Mouse (Mus musculus) R1 (cell line): Measurements from ENCODE around the gene Tmem178.
A peak's percentile ranks its signal among the peaks of the same experiment; 100 is the strongest.

ENCODE experiments used
- DNase-seq: peaks from one replicate; pipeline ENCODE4 v3.0.0-alpha.2; 2018; ENCODE audit warnings: low read depth, low spot score

Gene Tmem178

DNA sequence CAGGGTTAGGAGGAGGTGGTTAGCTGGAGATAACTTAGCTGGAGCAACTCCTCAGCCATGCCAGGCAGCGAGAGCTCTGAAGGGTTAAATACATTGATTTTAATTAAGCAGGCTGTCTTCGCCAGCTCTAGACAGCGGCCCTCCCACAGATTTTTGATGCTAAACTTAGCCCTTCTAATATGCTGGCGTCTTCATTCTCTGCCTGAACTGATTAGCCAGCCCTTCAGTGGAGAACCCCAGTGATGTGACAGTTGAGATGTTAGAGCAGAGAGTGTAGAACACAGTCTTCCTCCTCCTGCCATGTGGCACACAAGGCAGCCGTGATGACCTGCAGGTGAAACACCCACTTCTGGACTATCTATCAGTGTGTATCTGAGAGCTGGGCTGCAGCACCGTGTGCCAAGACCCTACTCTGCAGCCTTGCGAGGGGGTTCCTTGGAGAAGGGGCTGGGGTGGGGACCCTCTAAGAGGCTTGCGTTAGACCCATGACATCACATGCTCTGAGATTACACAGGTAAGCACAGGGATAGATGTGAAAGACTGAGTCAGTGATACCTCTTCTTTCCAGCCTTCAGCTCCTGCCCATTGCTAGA lies 47.2 kb downstream of the Tmem178 start:
- DNase-seq, result no peak

DNA sequence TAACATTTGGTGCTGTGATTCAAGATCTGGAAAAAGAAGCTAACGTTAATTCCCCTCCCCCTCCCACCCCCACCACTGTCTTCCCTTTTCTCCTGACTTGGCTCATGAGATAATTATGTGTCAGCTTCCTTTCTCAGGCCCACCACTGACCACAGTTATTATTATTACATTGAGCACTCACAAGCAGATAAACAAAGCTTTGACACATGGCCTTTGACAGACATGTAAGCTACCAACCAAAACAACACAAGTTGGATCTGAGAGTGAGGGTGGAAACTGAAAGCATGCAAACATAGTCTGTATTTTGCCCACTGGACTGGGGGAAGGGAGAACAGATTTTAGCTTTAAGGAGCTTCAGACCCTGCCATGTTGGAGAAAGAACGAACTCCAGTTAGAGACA lies 52.8 kb downstream of the Tmem178 start:
- DNase-seq, result no peak

DNA sequence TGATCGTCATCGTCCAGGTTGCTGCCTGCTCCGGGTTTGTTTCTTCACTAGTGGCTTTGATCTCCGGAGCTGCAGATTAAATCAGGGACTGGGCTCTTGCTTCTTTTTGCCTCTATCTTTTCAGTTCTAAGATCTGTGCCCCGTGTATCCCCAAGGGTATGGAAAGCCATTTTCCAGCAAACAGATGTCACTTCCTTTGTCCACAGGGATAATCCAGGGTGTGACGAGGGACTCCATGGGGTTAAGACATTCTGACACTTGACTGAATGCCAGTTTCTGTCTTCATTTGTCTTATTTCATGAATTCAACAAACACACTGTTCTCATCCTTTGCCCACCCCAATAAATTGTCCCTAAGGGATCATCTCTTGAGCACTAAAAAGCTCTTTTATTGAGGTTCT lies 54.5 kb downstream of the Tmem178 start:
- DNase-seq, result no peak

DNA sequence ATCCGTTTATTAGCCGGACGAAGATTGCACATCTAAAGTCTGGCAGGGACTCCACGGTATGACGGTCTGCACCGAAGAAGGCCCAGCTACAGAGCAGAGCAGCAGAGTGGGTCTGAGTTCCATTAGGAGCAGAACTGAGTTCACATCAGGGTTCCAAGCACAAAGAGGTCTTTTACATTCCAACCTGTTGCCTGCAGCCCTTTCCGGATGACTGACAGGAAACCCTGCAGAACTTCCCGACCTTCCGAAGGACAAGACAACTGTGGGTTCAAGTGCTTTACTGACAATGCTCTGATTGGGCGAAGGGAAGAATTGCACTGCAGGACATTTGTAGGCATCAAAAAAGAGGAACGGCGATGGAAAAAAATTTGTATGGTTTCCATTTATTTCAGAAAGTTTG lies 56.6 kb downstream of the Tmem178 start:
- DNase-seq, result peak; percentile 63

DNA sequence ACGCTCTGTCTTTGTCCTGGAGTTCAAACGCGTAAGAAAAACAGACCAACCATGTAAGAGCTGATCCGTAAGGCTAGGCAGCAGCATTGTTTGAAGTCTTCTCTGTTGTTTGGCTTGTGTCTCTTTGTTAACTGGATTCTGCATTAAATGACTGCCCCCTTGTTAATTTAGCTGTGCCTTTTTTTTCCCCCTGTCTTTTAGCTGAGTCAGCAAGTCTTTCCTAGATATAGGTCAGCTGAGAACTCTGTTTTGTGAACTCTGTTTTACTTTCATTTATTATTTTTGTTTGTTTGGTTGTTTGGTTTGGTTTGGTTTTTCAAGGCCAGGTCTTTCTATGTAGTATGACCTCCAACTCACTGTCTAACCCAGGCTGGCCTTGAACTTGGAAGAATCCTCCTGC lies 57.2 kb downstream of the Tmem178 start:
- no peak for DNase-seq

DNA sequence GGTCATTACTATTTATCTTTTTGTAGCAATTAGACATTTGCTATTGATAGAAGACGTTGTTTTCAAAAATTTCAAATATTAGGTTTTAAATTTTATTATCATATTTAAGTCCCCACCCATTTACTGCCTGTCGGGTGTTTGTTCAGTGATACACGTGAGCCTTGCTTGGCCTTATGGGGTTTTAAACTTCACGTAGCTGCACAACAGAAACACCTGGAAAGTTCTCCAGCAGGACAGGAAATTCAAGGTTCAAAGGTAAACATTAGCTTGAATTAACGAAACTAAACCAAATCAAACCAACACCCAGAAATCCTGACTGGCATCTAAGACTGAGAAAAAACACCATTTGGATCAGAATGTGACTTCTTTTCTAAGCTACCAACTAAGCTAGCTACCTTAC lies 57.7 kb downstream of the Tmem178 start:
- no peak for DNase-seq

DNA sequence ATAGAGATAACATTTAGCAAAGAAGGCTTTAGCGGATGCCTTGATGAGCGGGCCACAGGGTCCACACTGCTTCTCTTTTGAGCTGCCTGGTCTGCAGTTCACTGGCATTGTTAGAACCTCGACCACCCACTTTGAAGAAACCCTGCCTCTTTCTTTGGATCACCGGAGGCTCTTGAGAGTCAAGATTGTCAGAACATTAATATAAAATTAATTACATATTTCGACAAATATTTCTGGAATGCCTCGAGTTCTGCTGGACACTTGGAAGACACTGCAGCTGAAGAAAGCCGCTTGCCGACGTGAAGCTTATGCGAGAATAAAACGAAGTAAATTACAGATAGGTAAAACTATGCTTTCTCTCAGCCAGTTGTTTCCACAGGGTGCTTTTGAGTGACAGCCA lies 60.0 kb downstream of the Tmem178 start:
- DNase-seq, result no peak

DNA sequence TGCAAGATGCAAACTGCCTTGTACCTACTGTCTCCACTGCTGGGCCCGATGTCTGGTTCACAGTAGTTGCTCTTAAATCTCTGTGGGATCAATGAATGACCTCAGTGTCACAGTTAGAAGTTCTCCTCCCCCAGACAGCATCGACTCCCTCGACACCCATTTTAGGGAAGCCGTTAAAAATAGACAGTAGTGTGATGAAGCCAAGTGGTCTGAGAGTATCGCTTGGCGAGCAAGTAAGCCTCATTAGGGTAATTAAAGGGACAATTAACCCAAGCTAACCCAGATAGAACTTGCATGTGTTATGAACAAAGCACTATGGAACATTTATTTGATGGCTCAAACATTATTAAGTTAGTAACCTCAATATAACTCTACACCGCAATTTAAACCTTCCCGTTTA lies 60.9 kb downstream of the Tmem178 start:
- no peak for DNase-seq

DNA sequence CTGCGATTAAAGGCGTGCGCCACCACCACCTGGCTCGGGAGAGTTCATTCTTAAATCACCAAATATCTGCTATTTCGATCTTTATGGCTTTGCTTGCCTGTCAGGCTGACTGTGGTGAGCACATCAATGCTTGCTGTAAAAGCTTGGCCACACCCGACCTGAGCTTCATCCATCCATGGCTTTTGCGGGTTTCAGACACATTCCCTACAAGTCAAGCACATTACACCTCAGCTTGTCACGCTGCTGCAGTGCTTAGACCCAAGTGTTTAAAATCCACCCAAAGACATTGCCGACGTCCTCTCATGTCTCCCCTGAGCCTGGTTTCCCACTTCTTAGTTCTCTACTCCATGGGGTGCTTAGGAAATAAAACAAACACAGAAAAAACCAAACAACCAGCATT lies 64.7 kb downstream of the Tmem178 start:
- DNase-seq, result no peak

DNA sequence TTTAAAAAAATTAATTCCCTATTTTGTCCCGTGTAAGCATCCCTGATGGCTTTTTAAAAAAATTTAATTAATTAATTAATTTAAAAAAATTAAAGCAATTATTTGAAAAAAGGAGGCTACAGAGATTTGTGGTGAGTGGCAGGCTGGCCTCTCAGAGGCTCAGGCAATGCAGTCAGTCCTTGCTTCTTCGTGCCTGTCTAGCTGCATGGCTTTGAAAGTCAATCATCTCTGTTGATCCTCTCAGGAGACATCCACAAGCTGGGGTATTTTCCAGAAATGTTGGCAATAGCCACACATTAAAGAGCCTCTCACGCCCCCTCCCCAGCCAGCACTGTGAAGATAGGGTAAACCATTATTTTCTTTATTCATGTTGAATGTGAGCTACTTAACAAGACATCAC lies 65.8 kb downstream of the Tmem178 start:
- DNase-seq, result no peak

DNA sequence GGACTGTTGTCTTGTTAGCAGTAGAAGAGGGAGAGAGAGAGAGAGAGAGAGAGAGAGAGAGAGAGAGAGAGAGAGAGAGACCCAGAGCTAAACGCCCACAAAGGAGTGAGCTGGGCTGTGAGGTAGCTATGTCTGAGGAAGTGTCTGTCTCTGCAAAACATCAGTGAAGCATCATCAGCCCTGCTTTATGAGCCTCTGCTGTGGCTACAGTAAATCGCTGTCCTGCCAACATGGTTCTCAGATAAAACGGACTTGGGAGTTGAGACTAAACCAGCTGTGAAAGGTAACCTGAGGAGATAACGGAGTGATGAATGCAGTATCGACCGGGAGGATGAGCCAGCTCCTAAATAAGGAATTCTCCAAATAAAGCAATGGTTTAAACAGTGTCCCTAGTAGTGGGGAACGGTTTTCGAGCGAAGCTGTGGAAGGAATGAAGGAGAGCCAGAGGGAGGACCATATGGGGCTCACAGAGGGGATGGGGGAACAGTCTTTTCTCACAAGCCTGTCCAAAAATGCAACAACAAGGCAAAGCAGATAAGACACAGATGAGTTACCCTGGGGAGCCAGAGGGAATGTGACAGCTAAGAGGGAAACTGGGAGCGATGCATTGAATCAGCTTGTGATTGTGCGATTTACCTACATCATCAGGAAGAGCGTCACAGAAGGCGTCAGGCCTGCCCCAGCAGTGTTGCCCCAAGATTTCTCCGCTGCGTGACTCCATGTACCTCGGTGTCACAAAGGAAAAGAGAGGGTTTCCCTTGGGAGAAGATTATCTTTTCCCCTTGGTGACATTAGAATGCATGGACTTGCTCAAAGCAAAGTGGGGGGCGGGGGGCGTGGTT lies 66.6 kb downstream of the Tmem178 start:
- DNase-seq, result no peak

DNA sequence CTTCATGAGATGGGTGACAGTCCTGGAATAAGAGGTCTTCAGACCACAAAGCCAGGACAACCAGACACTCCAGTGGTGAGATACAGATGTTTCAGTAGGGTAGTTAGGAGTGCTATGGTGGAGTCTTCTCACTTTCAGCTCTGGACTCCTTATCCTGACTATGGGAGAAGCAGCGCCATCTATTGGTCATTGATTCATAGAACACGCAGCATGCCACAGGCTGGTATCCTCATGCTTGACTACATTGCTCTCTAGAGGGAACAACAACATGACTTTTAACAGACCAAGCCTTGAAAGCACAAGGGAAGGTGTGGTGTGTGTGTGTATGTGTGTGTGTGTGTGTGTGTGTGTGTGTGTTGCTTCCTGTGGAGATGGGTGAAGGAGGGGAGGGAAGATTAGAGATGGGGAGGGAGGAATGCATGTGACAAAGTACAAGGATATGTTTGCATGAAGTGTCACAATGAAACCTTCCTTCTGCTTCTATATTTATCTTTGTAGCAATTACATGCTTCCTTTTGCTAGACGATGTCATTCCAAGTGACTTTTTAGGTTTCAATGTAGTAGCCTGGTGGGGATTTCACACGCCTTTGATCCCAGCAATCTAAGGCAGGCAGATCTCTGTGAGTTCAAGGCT lies 71.5 kb downstream of the Tmem178 start:
- peak; percentile 77 for DNase-seq

DNA sequence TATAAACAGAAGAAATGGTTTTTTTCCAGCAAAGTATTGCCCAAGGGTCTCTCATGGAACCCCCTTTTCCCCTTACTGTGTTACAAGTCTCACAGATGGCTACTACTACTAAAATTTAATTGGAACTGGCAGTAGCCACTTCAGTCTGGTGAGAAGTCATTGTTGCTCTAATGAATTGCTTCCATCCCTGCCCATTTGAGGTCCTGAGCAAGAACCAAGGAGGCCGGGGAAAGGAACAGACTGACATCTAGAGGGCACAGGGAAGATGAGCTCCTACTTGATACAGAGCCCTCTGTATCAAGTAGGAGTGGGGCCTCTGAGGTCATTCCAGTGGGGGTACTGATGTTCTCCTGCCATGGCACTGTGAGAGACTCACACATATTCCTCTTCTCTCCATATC lies 72.7 kb downstream of the Tmem178 start:
- DNase-seq, result no peak

DNA sequence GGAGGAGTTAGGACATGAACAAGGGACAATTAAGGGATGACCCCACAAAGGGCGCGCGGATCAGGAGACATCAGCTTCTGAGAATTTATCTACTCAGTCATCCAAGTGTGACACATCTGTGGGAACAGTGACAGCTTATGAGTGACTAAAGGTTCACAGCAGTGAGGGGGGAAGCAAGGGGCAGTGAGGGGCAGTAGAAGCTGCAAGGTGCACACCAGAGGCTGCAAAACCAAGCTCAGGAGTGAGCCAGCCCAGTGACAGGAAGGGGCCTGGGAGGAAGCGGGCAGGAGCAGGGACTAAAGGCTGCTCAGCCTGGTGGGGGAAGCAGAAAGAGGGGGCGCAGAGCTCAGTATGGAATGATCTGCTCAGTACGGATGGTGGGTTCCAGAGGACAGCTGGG lies 82.9 kb downstream of the Tmem178 start:
- DNase-seq, result no peak

DNA sequence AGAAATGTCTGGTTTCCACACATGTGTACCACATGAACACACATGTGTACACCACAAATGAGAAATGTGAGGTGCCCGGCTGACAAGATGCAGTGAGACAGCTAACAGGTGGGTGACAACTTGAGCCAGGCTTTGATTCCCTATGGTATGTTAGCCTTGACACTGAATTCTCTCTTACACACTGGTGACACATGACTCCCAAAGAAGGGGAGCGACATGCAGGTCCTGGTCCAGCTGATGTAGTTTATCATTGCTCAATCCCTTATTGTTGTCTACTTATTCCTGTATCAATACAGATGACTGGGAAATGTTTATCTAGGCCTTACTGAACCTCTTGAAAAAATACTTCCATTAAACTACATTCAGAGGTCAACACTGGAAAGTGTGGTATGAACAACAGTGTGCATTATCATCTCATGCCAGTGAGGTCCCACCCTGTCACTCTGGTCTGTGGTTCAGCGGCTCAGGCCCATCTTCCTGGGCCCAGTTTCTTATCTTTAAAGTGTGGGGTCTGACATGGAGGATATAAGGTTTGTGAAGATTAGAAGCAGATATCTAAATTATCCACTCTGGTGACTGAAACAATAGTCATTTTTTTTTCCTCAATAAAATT lies 87.5 kb downstream of the Tmem178 start:
- DNase-seq, result no peak

DNA sequence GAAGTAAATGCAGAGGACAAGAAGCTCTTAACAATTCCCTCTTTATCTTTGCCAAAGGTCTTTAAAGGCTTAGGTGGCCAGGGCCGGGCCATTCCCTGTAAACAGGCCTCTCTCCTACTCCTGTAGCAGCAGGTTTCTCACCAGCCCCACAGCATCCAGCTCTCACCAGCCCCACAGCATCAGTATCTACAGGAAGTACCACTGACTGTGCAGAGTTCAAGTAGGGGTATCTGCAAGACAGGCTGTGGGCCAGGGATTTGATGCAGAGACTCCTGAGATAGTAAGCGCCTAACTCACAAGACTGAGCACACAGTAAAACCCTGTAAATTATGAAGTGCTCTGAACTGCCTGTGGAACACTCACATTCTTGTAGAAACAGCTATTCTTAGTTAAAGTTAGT lies 88.5 kb downstream of the Tmem178 start:
- DNase-seq, result no peak

DNA sequence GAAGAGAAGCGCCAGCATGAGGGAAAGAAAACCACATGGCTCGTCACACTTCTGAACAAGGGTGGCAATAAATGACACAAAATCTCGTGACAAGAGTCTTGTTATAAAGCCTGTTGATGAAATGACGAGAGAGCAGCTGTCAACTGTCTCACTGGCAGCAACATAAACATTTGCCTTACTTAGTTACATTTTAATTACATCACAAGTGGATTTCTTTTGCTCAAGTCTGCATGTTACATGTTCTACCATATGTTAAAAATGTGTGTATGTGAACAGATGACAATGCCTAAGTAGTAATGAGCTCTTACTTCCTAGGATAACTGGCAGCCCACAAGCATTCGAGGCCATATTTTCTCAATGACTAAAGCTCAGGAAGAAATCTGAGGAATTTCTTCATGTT lies 90.9 kb downstream of the Tmem178 start:
- DNase-seq, result no peak

DNA sequence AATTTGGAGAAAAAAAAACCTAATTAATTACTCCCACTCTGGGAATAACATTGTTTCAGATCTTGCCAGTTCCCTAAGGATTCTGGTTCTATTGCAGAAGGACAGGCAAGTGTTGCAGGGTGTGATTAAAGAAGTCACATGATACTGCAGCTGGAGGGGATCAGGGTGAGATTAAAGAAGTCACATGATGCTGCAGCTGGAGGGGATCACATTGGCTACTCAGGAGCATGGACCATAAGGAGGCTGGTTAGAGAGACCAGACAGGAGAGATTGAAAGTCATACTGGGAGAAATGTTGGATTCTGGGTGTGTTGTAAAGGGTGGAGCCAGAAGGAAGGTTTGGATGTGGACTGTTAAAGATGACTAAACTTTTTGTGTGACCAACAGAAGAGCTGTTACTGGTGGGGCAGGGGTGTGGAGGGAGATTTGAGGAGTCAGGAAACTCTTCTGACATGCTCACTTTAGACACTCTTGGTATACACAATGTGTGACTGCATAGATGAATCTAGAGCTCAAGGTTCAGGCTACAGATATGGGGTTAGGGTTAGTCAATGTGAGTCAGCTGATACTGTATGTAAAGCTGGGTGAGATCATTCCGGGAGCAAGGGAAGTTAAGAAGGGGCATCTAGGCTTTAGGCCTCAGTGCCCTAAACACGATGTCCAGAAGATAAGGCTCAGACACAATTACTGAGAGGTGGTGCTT lies 94.4 kb downstream of the Tmem178 start:
- no peak for DNase-seq

DNA sequence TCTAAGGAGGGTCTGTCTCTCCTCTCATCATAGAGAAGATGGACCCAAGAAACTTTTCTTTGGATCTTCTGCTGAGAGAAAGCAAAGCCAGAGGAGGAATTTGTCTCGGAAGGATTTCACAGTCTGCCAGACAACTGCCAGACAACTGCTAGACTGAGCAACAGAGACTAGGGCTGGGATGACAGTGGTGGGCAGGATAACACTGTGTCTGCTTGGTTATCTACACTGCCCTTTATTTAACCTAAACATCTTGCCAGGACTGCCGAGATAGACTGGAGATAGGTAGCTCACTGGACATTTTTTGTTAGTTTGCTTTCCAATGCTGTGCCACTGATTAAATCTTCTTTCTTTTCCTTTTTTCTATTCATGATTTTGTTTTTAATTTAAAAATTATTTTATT lies 97.2 kb downstream of the Tmem178 start:
- DNase-seq, result no peak

DNA sequence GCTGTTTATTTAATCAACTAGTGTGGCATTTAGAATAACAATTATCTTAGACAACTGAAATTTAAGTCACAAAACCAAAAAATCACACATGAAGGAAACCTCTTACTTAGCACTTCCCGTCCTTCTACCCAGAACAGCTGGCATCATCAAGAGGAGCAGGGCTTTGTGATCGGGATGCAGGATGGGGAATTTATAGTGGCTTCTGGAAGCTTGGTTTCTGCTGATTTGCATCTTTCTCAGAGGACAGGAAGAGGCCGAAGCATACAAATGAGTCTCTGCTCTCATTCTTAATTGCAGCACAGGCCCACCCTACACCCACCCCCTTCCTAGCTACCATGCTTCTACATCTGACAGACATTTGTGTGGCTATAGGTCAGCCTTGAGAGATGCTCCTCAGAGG lies 99.9 kb downstream of the Tmem178 start:
- DNase-seq, result no peak

DNA sequence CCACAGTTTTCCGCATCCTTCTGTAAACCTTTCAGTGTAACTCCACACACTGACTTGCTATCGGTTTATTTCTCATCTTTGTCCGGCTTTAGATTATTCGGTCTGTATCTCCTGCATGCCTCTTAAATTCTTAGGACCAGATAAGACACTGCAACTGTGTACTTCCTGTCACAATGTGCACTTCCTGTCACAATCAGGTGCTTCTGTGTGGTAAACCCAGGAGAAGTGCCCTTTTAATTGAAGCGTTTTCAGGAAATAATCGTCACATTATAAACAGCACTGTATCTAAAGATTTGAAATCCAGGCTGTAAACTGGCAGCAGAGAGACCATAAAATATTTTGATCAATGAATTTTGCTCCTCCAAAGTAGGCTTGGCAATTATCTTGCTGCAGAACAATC lies 100.7 kb downstream of the Tmem178 start:
- DNase-seq, result no peak

DNA sequence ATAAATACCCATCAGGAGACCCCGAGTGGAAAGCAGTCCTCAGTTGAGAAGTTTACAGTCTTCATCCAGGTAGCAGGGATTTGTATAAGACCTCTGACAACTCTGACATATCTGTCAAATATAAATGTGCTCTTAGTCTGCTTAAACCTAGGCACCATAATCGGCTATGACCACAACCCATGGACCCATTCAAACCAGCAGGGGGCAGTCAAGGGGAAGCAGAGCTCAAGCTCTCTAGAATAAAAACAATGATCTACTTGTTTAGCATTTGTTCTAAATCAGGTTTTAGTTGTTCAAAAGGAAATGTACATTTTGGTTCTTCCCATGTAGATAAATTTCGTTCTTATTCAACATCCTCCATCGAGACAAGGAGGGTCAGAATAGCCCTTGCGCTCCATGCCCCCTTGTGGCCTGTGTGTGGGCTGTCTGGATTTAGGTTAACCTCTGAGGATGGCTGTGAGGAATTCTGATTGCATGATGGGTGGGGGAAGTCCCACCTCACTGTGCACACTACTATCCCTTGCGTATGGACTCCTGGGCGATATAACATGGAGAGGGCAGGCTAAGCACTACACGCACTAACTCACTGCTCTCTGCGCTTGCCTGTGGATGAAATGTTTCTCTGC lies 101.2 kb downstream of the Tmem178 start:
- DNase-seq, result peak; percentile 60
